In the genomic region with DNA sequence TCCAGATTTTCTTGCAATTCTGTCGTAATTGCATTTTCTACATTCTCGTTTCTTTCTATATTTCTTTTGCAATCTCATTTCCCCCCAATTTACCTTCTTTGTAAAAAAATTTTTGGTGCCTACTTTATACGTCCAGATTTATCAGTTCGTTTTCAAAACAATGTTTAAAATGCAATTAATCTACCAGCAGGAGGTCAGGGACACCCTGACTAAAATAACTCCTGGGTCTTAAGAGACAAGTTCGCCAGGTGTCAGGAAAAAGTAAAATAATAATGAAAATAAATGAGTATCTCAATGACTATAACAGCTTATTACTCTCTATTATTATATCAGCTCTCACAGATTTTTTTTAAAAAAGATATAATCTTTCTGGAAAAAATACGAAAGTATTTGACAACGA, we compare ENCODE assay signal across 8 mouse cellular contexts. TPM values are rescaled to one million over a fixed set of nuclear protein-coding genes. Genes with fewer than 3 reads are reported as not detected.
DNase-seq lines count a peak whose midpoint lies in the region; ATAC-seq lines count a peak whose summit lies in the region.

No protein-coding gene starts in this region.

- DNase-seq in kidney, adult 11 months: no peak
- DNase-seq in hindbrain, embryonic 14.5 days (ENCODE audit: low spot score): no peak
- no peak for DNase-seq in cerebellum, postnatal 36 days
- DNase-seq in adipocyte (ENCODE audit: low spot score): no peak
- no peak for DNase-seq in retina, embryonic 14.5 days (ENCODE audit: low spot score)

- peak overlapping the region; percentile 90 for H3K27ac ChIP-seq in kidney, embryonic 15.5 days
- peak overlapping the region; percentile 90 for H3K27ac ChIP-seq in brown adipose tissue, adult 24 weeks (replicated peaks; ENCODE audit: low read depth, low read length)
- peak overlapping the region; percentile 86 for H3K27ac ChIP-seq in hindbrain, embryonic 14.5 days
- 0 out of 2 replicates have a peak overlapping the region, but pooled peaks have one; percentile 85 for H3K27ac ChIP-seq in midbrain, embryonic 13.5 days

- peak overlapping the region; percentile 72 for H3K4me2 ChIP-seq in kidney, embryonic 15.5 days
- H3K4me2 ChIP-seq in hindbrain, embryonic 14.5 days (replicated peaks): peak overlapping the region; percentile 90
- peak overlapping the region; percentile 77 for H3K4me2 ChIP-seq in midbrain, embryonic 13.5 days (replicated peaks)

- peak overlapping the region; percentile 52 for H3K9ac ChIP-seq in kidney, embryonic 15.5 days
- H3K9ac ChIP-seq in hindbrain, embryonic 14.5 days: peak overlapping the region; percentile 69
- H3K9ac ChIP-seq in midbrain, embryonic 13.5 days (replicated peaks): peak overlapping the region; percentile 72

- no peaks in the 10 kb centered on the region for H3K9me3 ChIP-seq in kidney, embryonic 15.5 days (replicated peaks)
- H3K9me3 ChIP-seq in hindbrain, embryonic 14.5 days (ENCODE audit: control insufficient read depth, low read length): no peaks in the 10 kb centered on the region
- no peaks in the 10 kb centered on the region for H3K9me3 ChIP-seq in midbrain, embryonic 13.5 days

- H3K36me3 ChIP-seq in kidney, embryonic 15.5 days: no peaks in the 10 kb centered on the region
- no peaks in the 10 kb centered on the region for H3K36me3 ChIP-seq in hindbrain, embryonic 14.5 days (replicated peaks; ENCODE audit: control insufficient read depth, insufficient read depth)
- H3K36me3 ChIP-seq in midbrain, embryonic 13.5 days: no peaks in the 10 kb centered on the region

- H3K27me3 ChIP-seq in kidney, embryonic 15.5 days: peaks cover 7% of the 10 kb centered on the region; the same call in 1 of the 2 replicates
- no peaks in the 10 kb centered on the region for H3K27me3 ChIP-seq in hindbrain, embryonic 14.5 days (ENCODE audit: control insufficient read depth, insufficient read depth, low read length)
- H3K27me3 ChIP-seq in midbrain, embryonic 13.5 days: no peaks in the 10 kb centered on the region

- H3K4me3 ChIP-seq in kidney, embryonic 15.5 days (replicated peaks): peak overlapping the region; percentile 52
- H3K4me3 ChIP-seq in brown adipose tissue, adult 24 weeks (ENCODE audit: insufficient read depth, low read depth, low read length): peak overlapping the region; percentile 68
- H3K4me3 ChIP-seq in hindbrain, embryonic 14.5 days (replicated peaks; ENCODE audit: low read length): peak overlapping the region; percentile 66
- peak overlapping the region; percentile 57 for H3K4me3 ChIP-seq in midbrain, embryonic 13.5 days (replicated peaks)

- WGBS in kidney, embryonic 15.5 days: 26% methylated on average over 7 of the region's 7 CpGs
- 17% methylated on average over 7 of the region's 7 CpGs for WGBS in hindbrain, embryonic 14.5 days
- 15% methylated on average over 7 of the region's 7 CpGs for WGBS in midbrain, embryonic 13.5 days

- peaks cover 22% of the 10 kb centered on the region for H3K4me1 ChIP-seq in kidney, embryonic 15.5 days
- no peaks in the 10 kb centered on the region for H3K4me1 ChIP-seq in brown adipose tissue, adult 24 weeks (ENCODE audit: control insufficient read depth, insufficient read depth, insufficient read length, low read length)
- peaks cover 14% of the 10 kb centered on the region; the same call in 1 of the 2 replicates for H3K4me1 ChIP-seq in hindbrain, embryonic 14.5 days (replicated peaks; ENCODE audit: control insufficient read depth, insufficient read depth, low read length)
- peaks cover 34% of the 10 kb centered on the region for H3K4me1 ChIP-seq in midbrain, embryonic 13.5 days (replicated peaks)

- ATAC-seq in kidney, embryonic 15.5 days (replicated peaks; ENCODE audit: low FRiP score): no peak
- ATAC-seq in hindbrain, embryonic 14.5 days (ENCODE audit: low FRiP score): no peak
- ATAC-seq in midbrain, embryonic 13.5 days: no peak

RNA-seq across cellular contexts. Expression of gene Zeb2, which starts 0.4 kb away (rescaled TPM):
- 51.1 and 57.1 TPM in 2 replicates for polyA plus RNA-seq in kidney, embryonic 15.5 days (2015; fragmentation: Nextera tagmentation; extraction: Ambion mirVana)
- 51.2 and 53.0 TPM in 2 replicates for polyA plus RNA-seq in brown adipose tissue, adult 24 weeks (2012; ENCODE audit: insufficient read depth, insufficient read length, missing spikeins)
- 38.8 and 41.9 TPM in 2 replicates for polyA plus RNA-seq in hindbrain, embryonic 14.5 days (2014; fragmentation: Nextera tagmentation; extraction: Ambion mirVana)
- polyA plus RNA-seq in midbrain, embryonic 13.5 days (2015; fragmentation: Nextera tagmentation; extraction: Ambion mirVana): 38.9 and 50.2 TPM in 2 replicates
